35 mouse cellular contexts compared by ENCODE assay signal in the genomic region with DNA sequence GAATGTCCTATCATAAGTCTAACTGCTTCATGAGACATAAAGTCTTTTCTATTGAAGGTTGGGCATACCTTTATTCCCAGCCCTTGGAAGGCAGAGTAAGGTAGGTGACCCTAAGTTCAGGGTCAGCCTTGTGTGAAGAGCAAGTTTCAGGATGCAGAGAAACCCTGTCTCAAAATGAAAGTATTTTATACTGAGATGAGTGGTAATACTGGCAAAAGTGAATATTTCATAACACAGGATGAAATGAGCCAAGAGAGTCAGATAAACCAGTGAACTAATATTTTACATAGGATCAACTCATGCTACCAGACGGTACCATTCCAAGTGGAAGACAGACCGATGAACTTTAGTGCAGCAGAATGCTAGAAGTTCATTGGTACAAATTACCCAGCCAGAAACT. TPM values are rescaled to one million over a fixed set of nuclear protein-coding genes. Genes with fewer than 3 reads are reported as not detected.
DNase-seq lines count a peak whose midpoint lies in the region; ATAC-seq and TF ChIP-seq lines count a peak whose summit lies in the region.
"Had no signal": no experiment of that assay in that cellular context is flagged by ENCODE, and none has a peak within 500 bp of the region (broad histone marks: within the 10 kb centered on the region; RNA-seq: fewer than 3 reads in every experiment).

No protein-coding gene starts in this region.

- no peaks in the 10 kb centered on the region for H3K36me3 ChIP-seq in intestine, embryonic 15.5 days
- H3K36me3 ChIP-seq: embryonic facial prominence, embryonic 10.5 days; embryonic facial prominence, embryonic 13.5 days; forebrain, embryonic 12.5 days; forebrain, embryonic 15.5 days; heart, embryonic 13.5 days had no signal

- no peaks in the 10 kb centered on the region for H3K27me3 ChIP-seq in intestine, embryonic 15.5 days (replicated peaks)
- H3K27me3 ChIP-seq: embryonic facial prominence, embryonic 13.5 days; forebrain, embryonic 12.5 days; forebrain, embryonic 15.5 days; heart, embryonic 13.5 days had no signal

- intact Hi-C loops in gastrocnemius, adult 2 months (cut with DNase I): no loop called here

- H3K4me2 ChIP-seq in intestine, embryonic 15.5 days (replicated peaks): no peak overlapping the region
- H3K4me2 ChIP-seq: embryonic facial prominence, embryonic 13.5 days; forebrain, embryonic 12.5 days; forebrain, embryonic 15.5 days; heart, embryonic 13.5 days; hindbrain, embryonic 14.5 days had no signal

- H3K4me1 ChIP-seq in intestine, embryonic 15.5 days (replicated peaks): peaks cover 4% of the 10 kb centered on the region; the same call in 1 of the 2 replicates

- H3K9me3 ChIP-seq in intestine, embryonic 15.5 days: no peaks in the 10 kb centered on the region
- H3K9me3 ChIP-seq: embryonic facial prominence, embryonic 10.5 days; embryonic facial prominence, embryonic 13.5 days; forebrain, embryonic 12.5 days; forebrain, embryonic 15.5 days; heart, embryonic 13.5 days had no signal

- 91% methylated on average over 2 of the region's 2 CpGs for WGBS in intestine, embryonic 15.5 days

- no peak overlapping the region for H3K4me3 ChIP-seq in gastrocnemius, adult 2 months
- H3K4me3 ChIP-seq in layer of hippocampus, adult 2 months: no peak overlapping the region
- H3K4me3 ChIP-seq in intestine, embryonic 15.5 days (replicated peaks): no peak overlapping the region
- H3K4me3 ChIP-seq: embryonic facial prominence, embryonic 10.5 days; embryonic facial prominence, embryonic 13.5 days; erythroblast, embryonic 14.5 days; forebrain, embryonic 12.5 days; forebrain, embryonic 15.5 days; heart, embryonic 13.5 days had no signal

- no peak for TF ChIP-seq CTCF in gastrocnemius, adult 2 months (IDR thresholded peaks at IDR 0.05)
- TF ChIP-seq CTCF in layer of hippocampus, adult 2 months (conservative IDR thresholded peaks at IDR 0.05): no peak

- no peak for ATAC-seq in intestine, embryonic 15.5 days
- ATAC-seq: activated CD4-positive, CD25-positive, alpha-beta regulatory T cell, adult 4 months; CD4-positive, CD25-positive, alpha-beta regulatory T cell, adult 4 months; forebrain, embryonic 15.5 days had no signal

- peak overlapping the region; percentile 1; the same call in 1 of the 2 replicates for H3K27ac ChIP-seq in gastrocnemius, adult 2 months
- no peak overlapping the region for H3K27ac ChIP-seq in layer of hippocampus, adult 2 months
- H3K27ac ChIP-seq in intestine, embryonic 15.5 days: no peak overlapping the region
- H3K27ac ChIP-seq: embryonic facial prominence, embryonic 10.5 days; embryonic facial prominence, embryonic 13.5 days; forebrain, embryonic 12.5 days; forebrain, embryonic 15.5 days; heart, embryonic 13.5 days; hindbrain, embryonic 14.5 days had no signal

- DNase-seq in gastrocnemius, adult 2 months: no peak
- no peak for DNase-seq in gastrocnemius, postnatal 10 days
- DNase-seq in 416B (ENCODE audit: low read depth) (peak; percentile 41), adipocyte (ENCODE audit: low spot score) (peak; percentile 58)
- no peak for DNase-seq in layer of hippocampus, adult 2 months (ENCODE audit: low spot score in 2 of 2)
- DNase-seq: adrenal gland, postnatal 10 days; adrenal gland, postnatal 36 days; cerebellum, adult 11-12 months; cerebellum, adult 8-10 months; cerebellum, postnatal 10 days; cerebellum, postnatal 36 days; embryo, embryonic 11 days; gastrocnemius, postnatal 14 days; heart, adult 11 months; heart, postnatal 14 days; heart, postnatal 4 days; kidney, adult 11 months had no signal

- H3K9ac ChIP-seq in intestine, embryonic 15.5 days: no peak overlapping the region
- H3K9ac ChIP-seq: embryonic facial prominence, embryonic 13.5 days; forebrain, embryonic 12.5 days; forebrain, embryonic 15.5 days; heart, embryonic 13.5 days; hindbrain, embryonic 14.5 days had no signal

RNA-seq across cellular contexts. Expression of gene Mtmr3, which starts 3.7 kb away (rescaled TPM):
- total RNA-seq in gastrocnemius, adult 2 months (2021): 10 to 100 TPM; 48.1 to 49.5 TPM
- 10 to 100 TPM; 45.6 to 50.1 TPM for total RNA-seq in gastrocnemius, postnatal 10 days (2021)
- 10 to 100 TPM; 70.5 to 73.2 TPM for total RNA-seq in layer of hippocampus, adult 2 months (2021)
- 20.5 and 21.7 TPM in 2 replicates for polyA plus RNA-seq in intestine, embryonic 15.5 days (2015; fragmentation: Nextera tagmentation; extraction: Ambion mirVana)

RNA-seq across cellular contexts. Expression of gene Gm11032, which starts 21.5 kb away (rescaled TPM):
- total RNA-seq in gastrocnemius, adult 2 months (2021): not detected
- not detected for total RNA-seq in gastrocnemius, postnatal 10 days (2021)
- not detected for total RNA-seq in layer of hippocampus, adult 2 months (2021)
- polyA plus RNA-seq in intestine, embryonic 15.5 days (2015; fragmentation: Nextera tagmentation; extraction: Ambion mirVana): not detected in 2 replicates
- total RNA-seq: adrenal gland, adult 18-20 months; adrenal gland, postnatal 10 days; adrenal gland, postnatal 36 days; ES-E14; gastrocnemius, postnatal 14 days; gastrocnemius, postnatal 4 days; heart, postnatal 14 days; heart, postnatal 4 days had no signal
- polyA plus RNA-seq: activated CD4-positive, CD25-positive, alpha-beta regulatory T cell, adult 4 months; C2C12; CD4-positive, CD25-positive, alpha-beta regulatory T cell, adult 4 months; cortical plate, adult 2 months; embryonic facial prominence, embryonic 10.5 days; embryonic facial prominence, embryonic 13.5 days; erythroblast, embryonic 14.5 days; forebrain, embryonic 12.5 days; forebrain, embryonic 15.5 days; heart, embryonic 13.5 days; heart, embryonic 16.5 days; hindbrain, embryonic 11.5 days; hindbrain, embryonic 14.5 days; intestine, embryonic 14.5 days had no signal

RNA-seq across cellular contexts. Expression of gene Ascc2, which starts 39.1 kb away (rescaled TPM):
- total RNA-seq in gastrocnemius, adult 2 months (2021): 10 to 100 TPM; 14.4 to 16.7 TPM
- total RNA-seq in gastrocnemius, postnatal 10 days (2021): 10 to 100 TPM; 13.7 to 16.5 TPM
- 10 to 100 TPM; 23.7 to 25.0 TPM for total RNA-seq in layer of hippocampus, adult 2 months (2021)
- polyA plus RNA-seq in intestine, embryonic 15.5 days (2015; fragmentation: Nextera tagmentation; extraction: Ambion mirVana): 31.7 and 33.0 TPM in 2 replicates

Comparison
In these comparisons a context has a peak if more than half of its experiments do, and no peak if none do; other contexts are left out.
1. DNase-seq: peak in 416B (single experiment) and adipocyte (single experiment); none in gastrocnemius, adult 2 months (single experiment), gastrocnemius, postnatal 10 days (single experiment) and layer of hippocampus, adult 2 months (0 of 2).